Mouse (Mus musculus) heart, adult 2 months (tissue): ENCODE data around the gene Dnal4.

Source experiments
- EP300 ChIP-seq: fragments of 200-500 bp; IDR thresholded peaks from 2 replicates; pipeline ENCODE4 v1.6.1; 2011; ENCODE audit warnings: low read depth, low read length, control low read depth; ENCODE audit not compliant: insufficient read depth
- POLR2A ChIP-seq: fragments of 200-500 bp; IDR thresholded peaks from 2 replicates; pipeline ENCODE4 v1.6.1; 2011; ENCODE audit warnings: mild to moderate bottlenecking, low read depth, low read length, control low read depth; ENCODE audit not compliant: insufficient read depth

- TF ChIP-seq EP300 (no peak), POLR2A (no peak)
Measured at GRCm38 (mm10) chr15:79777749-79778148, at the start of gene Dnal4.
